Mouse (Mus musculus): ENCODE measurements around the gene Msrb3. TPM values are rescaled to one million over a fixed set of nuclear protein-coding genes. Genes with fewer than 3 reads are reported as not detected.

Gene Msrb3
- total and polyA plus RNA-seq, 3 experiments: not detected

DNA sequence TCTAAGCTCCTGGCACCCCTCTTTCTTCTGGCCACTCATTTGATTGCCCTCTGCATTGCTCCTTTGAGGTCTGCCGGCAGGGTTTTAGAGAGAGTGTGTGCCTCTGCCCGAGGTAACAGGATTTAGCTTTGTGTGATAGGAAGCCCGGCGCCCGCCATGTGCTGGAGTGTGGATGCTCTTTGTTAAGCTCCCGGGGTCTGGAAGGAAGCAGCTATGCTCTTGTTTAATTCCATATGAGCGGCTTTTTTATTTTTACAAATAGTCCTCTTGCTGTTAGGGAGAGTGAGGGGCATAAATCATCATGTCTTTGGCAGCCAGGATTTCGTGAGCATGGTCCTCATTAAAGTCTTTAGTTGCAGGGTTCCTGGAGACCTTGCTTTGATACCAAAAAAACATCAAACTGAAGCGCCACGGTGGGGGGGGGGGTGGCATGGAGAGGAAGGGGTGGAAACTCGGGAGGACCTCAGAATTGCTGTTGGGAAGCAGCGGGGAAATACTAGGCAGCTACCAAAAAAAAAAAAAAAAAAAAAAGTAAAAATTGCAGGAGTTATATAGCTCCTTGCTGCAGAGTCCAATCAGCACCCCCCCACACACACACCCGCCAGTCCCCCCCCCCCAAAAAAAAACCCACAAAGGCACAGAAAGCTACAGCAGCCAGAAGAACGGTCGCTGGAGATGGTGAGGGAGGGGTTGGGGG, 154.3 kb downstream of the Msrb3 start:
- Histone ChIP-seq H3K27ac (ENCODE audit: insufficient read depth, low read depth) (no peak overlapping the region), H3K9ac (ENCODE audit: insufficient read depth, low read depth) (no peak overlapping the region), H3K79me2 (replicated peaks; ENCODE audit: control insufficient read depth, extremely low read depth, insufficient read depth, poor library complexity, severe bottlenecking) (no peaks in the 10 kb centered on the region), H3K4me3 (replicated peaks in 1 of 3; ENCODE audit: low read depth in 2 of 3, low read length in 2 of 3, poor library complexity in 1 of 3) (no peak overlapping the region), H3K9me3 (replicated peaks; ENCODE audit: low read length) (peaks cover 80% of the 10 kb centered on the region), H3K4me2 (ENCODE audit: insufficient read depth, low read depth, poor library complexity, severe bottlenecking) (no peak overlapping the region), H3K4me1 (ENCODE audit: control insufficient read depth in 1 of 2, insufficient read depth in 2 of 2) (no peaks in the 10 kb centered on the region), H3K36me3 (replicated peaks in 1 of 2; ENCODE audit: control insufficient read depth in 1 of 2, insufficient read depth in 1 of 2, low read length in 1 of 2) (no peaks in the 10 kb centered on the region), H3K27me3 (replicated peaks) (no peaks in the 10 kb centered on the region)
- no peak for DNase-seq (ENCODE audit: extremely low read depth)
- in situ Hi-C loops (cut with MboI; ENCODE audit: low pct_ligation_motif_present, low pct_unique_long_range_greater_than_20kb, low sequenced_read_pairs) (no loop called here), dilution Hi-C loops (cut with MboI; ENCODE audit: extremely low pct_ligation_motif_present, extremely low pct_unique_long_range_greater_than_20kb, low sequenced_read_pairs) (no loop called here)
- TF ChIP-seq EP300 (IDR thresholded peaks at IDR 0.05; ENCODE audit: low read length): no peak
- TF ChIP-seq RAD21 (IDR thresholded peaks at IDR 0.05; ENCODE audit: low read depth, low read length): no peak
- TF ChIP-seq MAZ (IDR thresholded peaks at IDR 0.05; ENCODE audit: low read depth, low read length): no peak

DNA sequence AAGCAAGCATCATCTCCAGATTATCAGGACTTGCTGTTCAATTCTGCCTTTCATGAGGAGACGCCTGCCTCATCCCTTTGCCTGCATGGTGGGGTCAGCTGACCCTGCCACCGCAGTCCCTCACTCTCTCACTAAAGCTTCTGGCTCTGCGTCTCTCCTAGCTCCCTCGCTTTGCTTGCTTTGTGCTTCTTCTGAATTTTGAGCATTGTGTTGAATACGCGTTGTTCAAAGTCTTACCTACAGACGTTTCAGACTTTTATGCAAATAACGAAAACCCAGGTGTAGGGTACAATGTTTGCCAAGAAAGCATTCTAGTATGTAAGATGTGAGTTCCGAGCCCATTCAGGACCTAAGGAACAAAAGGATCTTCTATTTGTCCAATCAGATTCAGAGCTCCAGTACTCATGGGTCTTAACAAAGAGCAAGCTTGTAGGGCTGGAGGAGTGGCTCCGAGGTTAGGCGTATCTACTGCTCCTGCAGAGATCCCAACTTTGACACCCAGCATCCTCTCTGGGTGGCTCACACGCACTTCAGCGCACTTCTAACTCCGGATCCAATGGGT, 162.3 kb downstream of the Msrb3 start:
- Histone ChIP-seq H3K4me2 (ENCODE audit: insufficient read depth, low read depth, poor library complexity, severe bottlenecking) (no peak overlapping the region), H3K4me3 (replicated peaks in 1 of 3; ENCODE audit: low read depth in 2 of 3, low read length in 2 of 3, poor library complexity in 1 of 3) (no peak overlapping the region), H3K27me3 (replicated peaks) (no peaks in the 10 kb centered on the region), H3K79me2 (replicated peaks; ENCODE audit: control insufficient read depth, extremely low read depth, insufficient read depth, poor library complexity, severe bottlenecking) (no peaks in the 10 kb centered on the region), H3K27ac (ENCODE audit: insufficient read depth, low read depth) (no peak overlapping the region), H3K36me3 (replicated peaks in 1 of 2; ENCODE audit: control insufficient read depth in 1 of 2, insufficient read depth in 1 of 2, low read length in 1 of 2) (no peaks in the 10 kb centered on the region), H3K4me1 (ENCODE audit: control insufficient read depth in 1 of 2, insufficient read depth in 2 of 2) (no peaks in the 10 kb centered on the region), H3K9me3 (replicated peaks; ENCODE audit: low read length) (peaks cover 73% of the 10 kb centered on the region), H3K9ac (ENCODE audit: insufficient read depth, low read depth) (no peak overlapping the region)
- in situ Hi-C loops (cut with MboI; ENCODE audit: low pct_ligation_motif_present, low pct_unique_long_range_greater_than_20kb, low sequenced_read_pairs) (no loop called here), dilution Hi-C loops (cut with MboI; ENCODE audit: extremely low pct_ligation_motif_present, extremely low pct_unique_long_range_greater_than_20kb, low sequenced_read_pairs) (no loop called here)
- TF ChIP-seq EP300 (IDR thresholded peaks at IDR 0.05; ENCODE audit: low read length) (no peak), NRF1 (IDR thresholded peaks at IDR 0.05; ENCODE audit: low read depth, low read length) (no peak), ZMIZ1 (IDR thresholded peaks at IDR 0.05; ENCODE audit: low read depth, low read length) (no peak), JUND (conservative IDR thresholded peaks at IDR 0.05; ENCODE audit: low read depth, low read length) (no peak), ZC3H11A (IDR thresholded peaks at IDR 0.05; ENCODE audit: low read depth, low read length) (no peak), POLR2A (IDR thresholded peaks at IDR 0.05; ENCODE audit: low read depth, low read length) (no peak), SIN3A (IDR thresholded peaks at IDR 0.05; ENCODE audit: low read length) (no peak), NELFE (IDR thresholded peaks at IDR 0.05; ENCODE audit: low read depth, low read length) (no peak), IRF4 (IDR thresholded peaks at IDR 0.05; ENCODE audit: low read depth, low read length) (no peak), ELF1 (IDR thresholded peaks at IDR 0.05; ENCODE audit: low read depth, low read length) (no peak), RAD21 (IDR thresholded peaks at IDR 0.05; ENCODE audit: low read depth, low read length) (no peak), MAZ (IDR thresholded peaks at IDR 0.05; ENCODE audit: low read depth, low read length) (no peak), CHD2 (IDR thresholded peaks at IDR 0.05; ENCODE audit: low read length) (no peak), KAT2A (IDR thresholded peaks at IDR 0.05; ENCODE audit: insufficient replicate concordance, low read length) (no peak), E2F4 (IDR thresholded peaks at IDR 0.05; ENCODE audit: insufficient replicate concordance, low read depth, low read length) (no peak), HCFC1 (IDR thresholded peaks at IDR 0.05; ENCODE audit: low read depth, low read length) (no peak), MAX (IDR thresholded peaks at IDR 0.05; ENCODE audit: low read length) (no peak), MAFK (IDR thresholded peaks at IDR 0.05; ENCODE audit: insufficient replicate concordance, low read length) (no peak), MYC (IDR thresholded peaks at IDR 0.05; ENCODE audit: low read depth, low read length) (no peak), MEF2A (IDR thresholded peaks at IDR 0.05; ENCODE audit: borderline replicate concordance, low read depth, low read length) (no peak)
- DNase-seq (ENCODE audit: extremely low read depth): no peak
